Mouse (Mus musculus): Measurements from ENCODE around the gene Krt75. TPM values are rescaled to one million over a fixed set of nuclear protein-coding genes. Genes with fewer than 3 reads are reported as not detected.

The Krt75 gene
- not detected for total RNA-seq (2021)
- long read RNA-seq, experiment 1 = 0 reads
- long read RNA-seq, experiment 2 = 0 reads

GRCm38 (mm10) chr15:101573796-101574345, at the start of gene Krt75:
Gene Krt75, minus strand, starts transcription at chr15:101573904.
- DNase-seq = no peak

GRCm38 (mm10) chr15:101599123-101599522, 25.4 kb upstream of the Krt75 start:
- DNase-seq = no peak

DNA sequence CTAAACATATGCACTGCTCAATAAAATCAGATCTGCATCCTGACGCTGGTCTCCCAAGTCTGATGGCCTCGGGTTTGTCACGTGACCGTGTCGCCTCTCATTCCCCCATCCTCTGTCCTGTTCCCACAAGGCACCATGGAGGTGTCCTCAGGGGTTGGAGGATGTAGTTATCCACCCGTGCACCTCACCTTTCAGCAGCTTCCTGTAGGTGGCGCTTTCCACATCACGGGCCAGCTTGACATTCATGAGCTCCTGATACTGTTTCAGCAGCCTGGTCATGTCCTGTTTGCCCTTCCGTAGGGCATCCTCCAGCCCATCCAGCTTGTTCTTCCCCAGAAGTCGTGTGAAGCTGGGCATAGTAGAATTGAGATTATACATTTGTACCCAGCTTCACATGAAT, 14.5 kb upstream of the Krt75 start:
- DNase-seq = peak in 1 of 2 experiments; percentile 20

- DNase-seq = peak; percentile 8 to 28
Observed at GRCm38 (mm10) chr15:101584456-101584855, 10.8 kb upstream of the Krt75 start.

- DNase-seq = no peak
Observed at GRCm38 (mm10) chr15:101583211-101583965, 9.7 kb upstream of the Krt75 start.

- no peak for DNase-seq
Observed at GRCm38 (mm10) chr15:101581701-101582100, 8.0 kb upstream of the Krt75 start.

- no peak for DNase-seq
Observed at GRCm38 (mm10) chr15:101575506-101575905, 1.8 kb upstream of the Krt75 start.

- DNase-seq = no peak
Observed at GRCm38 (mm10) chr15:101567780-101568179, 5.9 kb downstream of the Krt75 start.

- DNase-seq = no peak
Observed at GRCm38 (mm10) chr15:101562850-101563249, 10.9 kb downstream of the Krt75 start, which contains the start of gene Krt90. Gene Krt90, minus strand, starts transcription at chr15:101562950.

DNA sequence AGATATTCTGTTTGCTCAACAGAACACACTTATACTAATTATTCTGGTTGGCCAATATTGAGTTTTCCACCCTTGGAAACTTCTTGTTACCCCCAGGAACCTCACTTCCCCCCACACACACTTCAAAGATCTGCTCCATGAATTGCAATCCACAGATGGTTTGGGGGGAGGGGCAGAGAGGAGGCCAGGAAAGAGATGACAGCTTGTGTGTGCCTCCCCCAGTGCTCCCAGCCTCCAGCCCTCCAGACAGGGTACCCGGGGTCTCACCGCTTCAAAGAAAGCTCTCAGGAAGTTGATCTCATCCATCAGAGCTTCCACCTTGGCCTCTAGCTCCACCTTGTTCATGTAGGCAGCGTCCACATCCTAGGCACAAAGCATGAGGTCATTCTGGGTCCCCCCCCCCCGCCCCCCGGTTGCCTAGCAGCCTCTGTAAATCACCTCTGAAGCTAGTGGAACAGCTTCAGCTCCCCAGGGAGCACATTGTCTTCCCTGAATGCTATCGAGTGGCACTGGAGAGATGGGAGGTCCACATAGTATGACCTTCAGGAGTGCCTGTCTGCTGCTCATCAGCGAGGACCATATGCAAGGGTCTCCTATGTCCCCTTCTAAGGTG, 15.6 kb downstream of the Krt75 start:
- no peak for DNase-seq

GRCm38 (mm10) chr15:101553169-101553568, 20.5 kb downstream of the Krt75 start:
- peak; percentile 41 to 50 for DNase-seq

DNA sequence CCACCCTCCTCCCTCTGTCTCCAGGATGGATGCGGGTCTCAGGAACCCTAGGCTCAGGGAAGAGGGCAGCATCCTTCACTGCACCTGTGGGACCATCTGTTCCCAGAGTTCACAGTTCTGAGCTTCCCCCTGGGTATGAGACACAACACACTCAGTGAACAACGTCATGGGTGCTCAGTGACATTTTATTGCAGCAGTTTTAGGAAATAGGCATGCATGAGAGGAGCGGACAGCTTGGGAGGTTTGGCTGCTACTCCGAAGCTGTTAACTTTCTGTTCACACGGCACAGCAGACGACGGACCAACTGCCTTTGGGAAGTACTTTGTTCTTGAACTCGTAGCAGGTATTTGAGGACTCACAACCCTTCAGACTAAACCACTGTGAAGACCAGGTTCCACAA, 21.5 kb downstream of the Krt75 start:
- DNase-seq = no peak

- no peak for DNase-seq
Observed at GRCm38 (mm10) chr15:101550567-101550966, 23.1 kb downstream of the Krt75 start, which contains the start of gene Krt82. Gene Krt82, minus strand, starts transcription at chr15:101550667.

GRCm38 (mm10) chr15:101544478-101544877, 29.2 kb downstream of the Krt75 start:
- DNase-seq = no peak

DNA sequence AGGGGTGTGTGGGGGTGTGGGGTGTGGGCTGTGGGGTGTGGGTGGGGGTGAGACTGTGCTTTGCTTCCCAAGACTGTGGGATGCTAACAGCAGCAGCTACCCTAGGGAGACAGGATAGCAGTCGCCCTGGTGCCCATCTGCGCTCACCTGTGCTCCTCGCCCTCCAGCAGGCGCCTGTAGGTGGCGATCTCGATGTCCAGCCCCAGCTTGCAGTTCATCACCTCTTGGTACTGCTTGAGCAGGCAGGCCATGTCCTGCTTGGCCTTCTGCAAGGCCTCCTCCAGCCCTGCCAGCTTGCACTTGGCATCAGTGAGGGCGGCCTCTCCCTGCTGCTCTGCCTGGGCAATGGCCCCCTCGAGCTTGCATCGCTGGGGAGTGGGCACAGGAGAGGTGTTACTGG, 31.2 kb downstream of the Krt75 start:
- no peak for DNase-seq

GRCm38 (mm10) chr15:101538580-101538900, 35.2 kb downstream of the Krt75 start:
- no peak for DNase-seq

DNA sequence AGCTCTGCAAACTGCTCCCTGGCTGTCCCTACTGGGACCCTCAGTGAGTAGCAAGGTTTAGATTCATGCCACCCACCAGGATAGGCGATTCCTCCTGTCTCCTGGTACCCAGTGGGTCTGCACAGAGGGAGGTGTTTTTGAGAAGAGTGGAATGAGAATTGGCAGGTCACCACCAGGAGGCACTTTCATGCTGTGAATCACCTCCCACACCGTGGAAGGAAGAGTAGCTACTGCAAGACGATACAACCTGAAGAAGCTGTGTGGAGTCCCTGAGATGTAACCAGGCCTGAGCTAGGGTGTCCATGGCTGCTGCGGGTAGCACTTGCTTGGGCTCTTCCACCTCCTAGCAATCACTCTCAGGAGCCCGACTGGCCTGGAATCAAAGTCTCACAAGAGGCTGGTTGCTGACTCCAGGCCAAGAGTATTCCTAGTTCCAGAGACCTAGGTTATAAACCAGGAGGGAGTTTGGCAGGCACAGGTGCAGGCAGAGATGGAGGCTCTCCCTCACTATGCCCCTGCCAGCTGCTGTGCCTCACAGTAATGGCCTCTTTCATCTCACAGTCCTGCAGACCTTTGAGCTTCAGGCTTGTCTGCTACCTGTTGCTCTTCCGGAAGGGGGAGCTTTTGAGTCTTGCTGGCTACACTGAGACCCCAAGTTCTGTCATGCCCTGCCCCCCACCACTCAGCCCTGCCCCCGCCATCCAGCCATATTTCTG, 35.7 kb downstream of the Krt75 start:
- DNase-seq = no peak

DNA sequence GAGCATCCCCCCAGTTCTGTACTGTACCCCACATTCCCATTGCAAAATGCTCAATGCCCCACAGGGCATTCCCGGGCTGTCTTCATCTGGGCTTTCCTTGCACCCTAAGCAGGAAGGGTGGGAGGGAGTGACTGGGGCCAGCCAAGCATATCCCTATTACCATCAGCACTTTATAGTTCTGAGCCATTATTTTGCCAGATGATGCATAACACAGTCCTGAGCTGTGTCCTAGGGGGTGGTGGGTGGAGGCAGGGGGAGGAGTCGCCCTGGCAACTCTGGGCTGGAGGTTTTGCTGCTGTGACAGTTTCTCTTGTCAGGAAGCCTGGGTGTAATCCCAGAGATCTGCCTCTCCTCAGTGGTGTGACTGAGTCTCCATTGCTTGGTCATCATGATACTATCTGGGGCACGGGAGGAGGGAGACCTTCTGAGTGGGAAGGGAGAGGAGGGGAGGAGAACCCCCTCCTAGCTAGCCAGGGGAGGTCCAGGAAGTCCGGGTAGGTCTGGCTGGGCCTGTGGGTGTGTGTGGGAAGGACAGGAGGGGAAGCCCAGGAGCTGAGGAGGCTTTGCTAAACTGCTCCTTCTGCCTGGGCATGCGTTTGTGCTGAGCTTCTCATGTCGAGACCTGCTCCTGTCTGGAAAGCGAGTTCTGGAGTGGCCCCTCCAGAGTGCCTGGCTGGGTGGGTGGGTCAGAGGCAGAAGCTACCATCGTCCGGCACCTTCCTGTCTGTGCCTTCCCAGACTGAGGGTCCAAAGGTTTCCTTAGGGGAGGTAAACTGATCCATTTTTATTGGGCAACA, 37.5 kb downstream of the Krt75 start:
- DNase-seq = no peak

GRCm38 (mm10) chr15:101532720-101533119, 41.0 kb downstream of the Krt75 start, which contains the start of gene Krt84:
Gene Krt84, minus strand, starts transcription at chr15:101532820.
- no peak for DNase-seq

DNA sequence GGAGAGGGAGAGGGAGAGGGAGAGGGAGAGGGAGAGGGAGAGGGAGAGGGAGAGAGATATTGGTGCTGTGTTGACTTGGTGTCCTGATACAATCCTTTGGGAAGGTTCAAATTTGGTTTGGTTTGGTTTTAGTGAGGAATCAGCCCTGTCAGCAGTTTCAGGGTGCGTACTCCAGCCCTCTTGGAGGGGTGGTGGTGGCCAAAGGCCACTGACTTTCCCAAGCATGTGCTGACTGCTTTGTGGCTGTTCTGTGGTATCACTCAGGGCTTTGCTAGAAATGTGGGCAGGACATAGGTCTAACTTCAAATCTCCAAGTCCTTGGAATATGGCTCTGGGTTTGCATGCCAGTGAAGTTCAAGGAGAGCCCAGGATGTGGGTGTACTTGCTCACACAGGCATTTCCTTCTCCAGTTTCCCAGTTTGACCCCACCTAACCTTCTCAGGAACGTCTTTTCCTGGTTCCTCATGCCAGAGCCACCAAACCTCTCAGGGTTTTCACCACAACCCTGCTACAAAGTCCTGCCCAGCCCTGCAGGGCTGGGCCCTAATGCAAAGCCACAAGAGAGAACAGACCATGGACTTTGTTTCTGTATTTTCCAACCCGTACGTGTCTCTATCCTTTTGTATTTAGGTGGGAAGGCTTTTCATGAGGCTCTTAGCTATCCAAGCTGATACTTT, 51.0 kb downstream of the Krt75 start:
- DNase-seq = no peak

DNA sequence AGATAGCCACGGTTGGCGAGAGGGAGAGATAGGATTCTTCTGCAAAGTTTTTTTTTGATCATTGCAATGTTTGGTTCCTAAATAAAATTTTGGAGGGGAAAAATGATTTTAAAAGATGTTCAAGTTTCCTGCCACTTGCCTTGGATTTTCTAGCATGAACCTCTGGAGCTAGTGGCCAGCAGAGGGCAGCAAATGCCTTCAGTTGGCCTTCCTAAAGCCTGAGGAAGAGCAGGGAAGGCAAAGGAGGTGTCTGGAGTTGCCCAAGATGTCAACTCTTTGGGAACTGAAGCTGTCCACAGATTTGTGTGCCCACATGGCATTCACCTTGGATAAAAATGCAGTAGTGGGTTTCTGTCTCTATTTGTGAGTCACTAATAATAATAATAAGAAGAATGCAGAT, 53.9 kb downstream of the Krt75 start:
- peak; percentile 81 to 86 for DNase-seq

Measured in adrenal gland, postnatal 36 days (tissue).